Mouse (Mus musculus): ENCODE measurements around the gene Frmpd2. TPM values are rescaled to one million over a fixed set of nuclear protein-coding genes. Genes with fewer than 3 reads are reported as not detected.
"Not testable (repeated sequence)": the region's sequence is repeated elsewhere in the genome, so short reads cannot be mapped to it uniquely, and the experiment has no call there.

Gene Frmpd2
- 0.16 and 0.30 TPM in 2 replicates for polyA plus RNA-seq (2014; fragmentation: Nextera tagmentation; extraction: Ambion mirVana)

DNA sequence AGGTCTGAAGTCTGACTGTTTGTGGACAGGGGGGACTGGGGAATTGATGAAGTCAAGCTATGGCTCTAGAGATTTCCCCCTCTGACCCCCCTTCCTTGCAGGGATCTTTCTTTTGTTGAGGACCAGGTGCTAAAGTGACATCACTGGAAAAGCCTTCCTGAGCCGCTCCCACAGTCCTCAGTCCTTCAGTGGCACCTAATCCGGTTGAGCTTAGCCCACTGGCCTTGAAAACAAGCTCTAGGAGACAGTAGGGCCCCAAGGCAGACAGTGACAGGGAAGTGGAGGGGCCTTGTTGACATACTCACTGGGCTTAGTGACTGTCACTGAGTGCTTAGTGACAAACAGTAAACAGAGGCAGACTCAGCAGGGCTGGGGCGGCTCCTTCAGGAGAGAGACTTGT, at the start of gene Frmpd2:
Frmpd2 (plus strand) TSS at position 366 of the 400 bp plus-strand sequence.
- Histone ChIP-seq H3K36me3 (replicated peaks; ENCODE audit: control insufficient read depth, insufficient read depth) (no peaks in the 10 kb centered on the region), H3K4me2 (replicated peaks) (no peak within 1 kb of the TSS), H3K4me1 (replicated peaks; ENCODE audit: control insufficient read depth, insufficient read depth, low read length) (no peaks in the 10 kb centered on the region), H3K9ac (no peak within 1 kb of the TSS), H3K27ac (no peak within 1 kb of the TSS), H3K9me3 (ENCODE audit: control insufficient read depth, low read length) (no peaks in the 10 kb centered on the region), H3K27me3 (ENCODE audit: control insufficient read depth, insufficient read depth, low read length) (no peaks in the 10 kb centered on the region), H3K4me3 (replicated peaks; ENCODE audit: low read length) (no peak within 1 kb of the TSS)
- no peak for ATAC-seq (ENCODE audit: low FRiP score)
- 45% methylated on average over 3 of the region's 3 CpGs for WGBS
- no peak for DNase-seq (ENCODE audit: low spot score)

GRCm38 (mm10) chr14:33423003-33423402, 48.5 kb upstream of the Frmpd2 start:
- ATAC-seq (ENCODE audit: low FRiP score) = no peak
- no peak overlapping the region for H3K4me3 ChIP-seq (replicated peaks; ENCODE audit: low read length)
- no peaks in the 10 kb centered on the region for H3K9me3 ChIP-seq (ENCODE audit: control insufficient read depth, low read length)
- H3K9ac ChIP-seq = no peak overlapping the region
- H3K4me2 ChIP-seq (replicated peaks) = no peak overlapping the region
- H3K4me1 ChIP-seq (replicated peaks; ENCODE audit: control insufficient read depth, insufficient read depth, low read length) = no peaks in the 10 kb centered on the region
- H3K36me3 ChIP-seq (replicated peaks; ENCODE audit: control insufficient read depth, insufficient read depth) = no peaks in the 10 kb centered on the region
- H3K27me3 ChIP-seq (ENCODE audit: control insufficient read depth, insufficient read depth, low read length) = no peaks in the 10 kb centered on the region
- DNase-seq (ENCODE audit: low spot score) = no peak
- no peak overlapping the region for H3K27ac ChIP-seq
- 96% methylated on average over 1 of the region's 1 CpGs for WGBS

DNA sequence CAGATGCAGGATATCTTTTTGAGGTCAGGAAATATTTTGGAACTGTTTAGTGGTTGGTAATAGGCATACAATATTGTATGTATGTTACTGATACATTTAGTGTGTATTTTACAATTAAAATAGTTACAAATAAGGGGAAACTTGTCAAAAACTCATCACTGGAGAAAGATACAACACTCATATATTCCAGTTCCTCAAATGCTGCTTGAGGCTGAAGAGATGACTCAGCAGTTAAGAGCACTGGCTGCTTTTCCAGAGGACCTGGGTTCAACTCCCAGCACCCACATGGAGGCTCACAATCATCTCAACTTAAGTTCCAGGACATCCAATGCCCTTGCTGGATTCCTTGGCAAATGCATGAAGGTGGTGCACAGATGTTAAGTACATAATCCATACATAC, 47.4 kb upstream of the Frmpd2 start:
- DNase-seq (ENCODE audit: low spot score) (no peak), ATAC-seq (ENCODE audit: low FRiP score) (no peak)
- H3K36me3 ChIP-seq (replicated peaks; ENCODE audit: control insufficient read depth, insufficient read depth) = no peaks in the 10 kb centered on the region
- H3K9me3 ChIP-seq (ENCODE audit: control insufficient read depth, low read length) = no peaks in the 10 kb centered on the region
- H3K4me1 ChIP-seq (replicated peaks; ENCODE audit: control insufficient read depth, insufficient read depth, low read length) = no peaks in the 10 kb centered on the region
- H3K4me2 ChIP-seq (replicated peaks) = no peak overlapping the region
- H3K4me3 ChIP-seq (replicated peaks; ENCODE audit: low read length) = no peak overlapping the region
- H3K27ac ChIP-seq = no peak overlapping the region
- no peaks in the 10 kb centered on the region for H3K27me3 ChIP-seq (ENCODE audit: control insufficient read depth, insufficient read depth, low read length)
- no peak overlapping the region for H3K9ac ChIP-seq

GRCm38 (mm10) chr14:33432485-33432884, 39.0 kb upstream of the Frmpd2 start:
- H3K9ac ChIP-seq; H3K36me3 ChIP-seq (replicated peaks; ENCODE audit: control insufficient read depth, insufficient read depth); DNase-seq (ENCODE audit: low spot score); H3K9me3 ChIP-seq (ENCODE audit: control insufficient read depth, low read length); H3K4me3 ChIP-seq (replicated peaks; ENCODE audit: low read length); H3K4me1 ChIP-seq (replicated peaks; ENCODE audit: control insufficient read depth, insufficient read depth, low read length); H3K27ac ChIP-seq; H3K4me2 ChIP-seq (replicated peaks); ATAC-seq (ENCODE audit: low FRiP score); H3K27me3 ChIP-seq (ENCODE audit: control insufficient read depth, insufficient read depth, low read length): not testable (repeated sequence)
- WGBS = 80% methylated on average over 4 of the region's 4 CpGs

- Histone ChIP-seq H3K4me1 (replicated peaks; ENCODE audit: control insufficient read depth, insufficient read depth, low read length) (peaks cover 25% of the 10 kb centered on the region), H3K36me3 (replicated peaks; ENCODE audit: control insufficient read depth, insufficient read depth) (no peaks in the 10 kb centered on the region), H3K4me3 (replicated peaks; ENCODE audit: low read length) (no peak overlapping the region), H3K27me3 (ENCODE audit: control insufficient read depth, insufficient read depth, low read length) (peaks cover 8% of the 10 kb centered on the region; the same call in 1 of the 2 replicates), H3K4me2 (replicated peaks) (no peak overlapping the region), H3K27ac (no peak overlapping the region), H3K9me3 (ENCODE audit: control insufficient read depth, low read length) (no peaks in the 10 kb centered on the region), H3K9ac (no peak overlapping the region)
- DNase-seq (ENCODE audit: low spot score) (no peak), ATAC-seq (ENCODE audit: low FRiP score) (no peak)
- 88% methylated on average over 2 of the region's 2 CpGs for WGBS
Measured at GRCm38 (mm10) chr14:33443780-33444179, 27.7 kb upstream of the Frmpd2 start.

DNA sequence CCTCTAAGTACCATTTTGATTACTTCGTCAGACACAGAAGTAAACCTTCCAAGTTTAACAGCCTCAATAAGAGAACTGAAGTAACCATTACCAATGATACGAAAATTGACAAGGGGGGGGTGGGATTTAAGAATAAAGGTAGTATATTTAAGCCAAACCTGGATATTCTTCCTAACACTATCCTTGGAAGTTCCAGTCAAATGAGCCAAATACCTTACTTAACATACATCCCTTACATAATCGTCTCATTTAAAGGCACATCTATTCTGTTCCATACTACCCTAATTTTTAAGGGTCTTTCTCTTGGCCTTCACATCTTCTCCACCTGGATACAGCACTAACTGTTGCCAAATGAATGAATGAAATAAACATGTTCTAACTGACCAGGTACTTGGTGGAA, 25.5 kb upstream of the Frmpd2 start:
- DNase-seq (ENCODE audit: low spot score) = no peak

DNA sequence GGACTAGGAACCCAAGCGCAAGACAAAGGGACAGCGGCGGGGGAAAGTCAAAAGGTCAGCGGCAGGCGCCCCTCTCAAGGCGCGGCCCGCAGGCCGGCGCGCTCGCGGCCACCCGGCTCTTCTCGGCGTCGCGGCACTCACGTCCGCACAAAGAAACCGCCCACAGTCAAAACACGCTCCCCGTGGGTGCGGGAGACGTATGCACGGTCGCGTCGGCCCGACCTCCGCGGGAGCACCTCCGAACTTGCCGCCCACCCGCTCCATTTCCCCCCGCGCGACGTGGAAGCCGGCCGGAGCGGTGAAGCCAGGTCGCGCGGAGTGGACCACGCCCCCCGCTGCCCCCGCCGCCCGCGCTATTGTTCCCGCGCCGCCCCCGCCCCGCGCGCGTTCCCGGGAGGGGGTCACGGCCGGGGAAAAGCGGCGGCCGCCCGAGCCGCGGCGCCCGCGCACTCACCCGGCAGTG, 24.9 kb upstream of the Frmpd2 start:
- peak overlapping the region; percentile 96 for H3K9ac ChIP-seq
- H3K27ac ChIP-seq = peak overlapping the region; percentile 96
- H3K4me3 ChIP-seq (replicated peaks; ENCODE audit: low read length) = peak overlapping the region; percentile 80
- H3K9me3 ChIP-seq (ENCODE audit: control insufficient read depth, low read length) = no peaks in the 10 kb centered on the region
- under 1% methylated on average over 50 of the region's 72 CpGs for WGBS
- H3K4me1 ChIP-seq (replicated peaks; ENCODE audit: control insufficient read depth, insufficient read depth, low read length) = peaks cover 25% of the 10 kb centered on the region
- peaks cover 17% of the 10 kb centered on the region; the same call in 1 of the 2 replicates for H3K27me3 ChIP-seq (ENCODE audit: control insufficient read depth, insufficient read depth, low read length)
- no peaks in the 10 kb centered on the region for H3K36me3 ChIP-seq (replicated peaks; ENCODE audit: control insufficient read depth, insufficient read depth)
- DNase-seq (ENCODE audit: low spot score) = peak; percentile 29
- ATAC-seq (ENCODE audit: low FRiP score) = peak; percentile 49; the same call in 1 of the 2 replicates
- H3K4me2 ChIP-seq (replicated peaks) = peak overlapping the region; percentile 59

More for the DNA sequence above, 25.5 kb upstream of the Frmpd2 start:
- no peak overlapping the region for H3K27ac ChIP-seq
- H3K36me3 ChIP-seq (replicated peaks; ENCODE audit: control insufficient read depth, insufficient read depth) = no peaks in the 10 kb centered on the region
- peak overlapping the region; percentile 96 for H3K9ac ChIP-seq
- peaks cover 17% of the 10 kb centered on the region; the same call in 1 of the 2 replicates for H3K27me3 ChIP-seq (ENCODE audit: control insufficient read depth, insufficient read depth, low read length)
- H3K9me3 ChIP-seq (ENCODE audit: control insufficient read depth, low read length) = no peaks in the 10 kb centered on the region
- 39% methylated on average over 3 of the region's 3 CpGs for WGBS
- peak overlapping the region; percentile 59 for H3K4me2 ChIP-seq (replicated peaks)
- H3K4me1 ChIP-seq (replicated peaks; ENCODE audit: control insufficient read depth, insufficient read depth, low read length) = peaks cover 25% of the 10 kb centered on the region
- ATAC-seq (ENCODE audit: low FRiP score) = no peak
- H3K4me3 ChIP-seq (replicated peaks; ENCODE audit: low read length) = peak overlapping the region; percentile 80

GRCm38 (mm10) chr14:33447027-33447569, 24.4 kb upstream of the Frmpd2 start, which contains the start of gene Mapk8:
Mapk8 (minus strand) TSS chr14:33447158.
- no peaks in the 10 kb centered on the region for H3K36me3 ChIP-seq (replicated peaks; ENCODE audit: control insufficient read depth, insufficient read depth)
- WGBS = under 1% methylated on average over 57 of the region's 70 CpGs
- ATAC-seq (ENCODE audit: low FRiP score) (peak; percentile 97), DNase-seq (ENCODE audit: low spot score) (peak; percentile 96)
- H3K27me3 ChIP-seq (ENCODE audit: control insufficient read depth, insufficient read depth, low read length) = peaks cover 17% of the 10 kb centered on the region; the same call in 1 of the 2 replicates
- peak within 1 kb of the TSS; percentile 96 for H3K27ac ChIP-seq
- H3K9ac ChIP-seq = peak within 1 kb of the TSS; percentile 96
- no peaks in the 10 kb centered on the region for H3K9me3 ChIP-seq (ENCODE audit: control insufficient read depth, low read length)
- H3K4me1 ChIP-seq (replicated peaks; ENCODE audit: control insufficient read depth, insufficient read depth, low read length) = peaks cover 25% of the 10 kb centered on the region
- H3K4me3 ChIP-seq (replicated peaks; ENCODE audit: low read length) = peak within 1 kb of the TSS; percentile 80
- peak within 1 kb of the TSS; percentile 59 for H3K4me2 ChIP-seq (replicated peaks)

DNA sequence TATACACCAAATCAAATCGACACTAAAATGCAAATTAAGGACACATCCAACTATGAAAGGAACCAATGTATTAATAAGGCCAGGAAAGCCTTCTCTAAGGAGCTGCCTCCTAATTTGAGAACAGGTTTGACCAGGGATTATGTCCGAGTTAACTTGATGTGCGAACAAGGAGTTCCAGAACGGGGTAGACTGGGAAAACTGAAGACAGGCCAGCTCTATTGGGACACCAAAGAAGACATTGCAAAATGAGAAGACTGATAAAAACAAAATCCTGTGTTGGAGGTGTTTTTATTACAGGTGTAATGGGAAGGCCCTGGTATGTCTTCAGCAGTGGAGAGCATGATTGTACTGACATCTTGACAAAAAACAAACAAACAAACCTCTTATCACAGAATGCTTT, 23.2 kb upstream of the Frmpd2 start:
- Histone ChIP-seq H3K27ac (no peak overlapping the region), H3K27me3 (ENCODE audit: control insufficient read depth, insufficient read depth, low read length) (peaks cover 17% of the 10 kb centered on the region; the same call in 1 of the 2 replicates), H3K4me3 (replicated peaks; ENCODE audit: low read length) (no peak overlapping the region), H3K9me3 (ENCODE audit: control insufficient read depth, low read length) (no peaks in the 10 kb centered on the region), H3K9ac (no peak overlapping the region), H3K36me3 (replicated peaks; ENCODE audit: control insufficient read depth, insufficient read depth) (no peaks in the 10 kb centered on the region), H3K4me2 (replicated peaks) (no peak overlapping the region), H3K4me1 (replicated peaks; ENCODE audit: control insufficient read depth, insufficient read depth, low read length) (peaks cover 22% of the 10 kb centered on the region)
- 89% methylated on average over 4 of the region's 4 CpGs for WGBS
- no peak for ATAC-seq (ENCODE audit: low FRiP score)
- no peak for DNase-seq (ENCODE audit: low spot score)

All from hindbrain, embryonic 14.5 days (tissue).